Mouse (Mus musculus): ENCODE measurements around the gene Lmna. TPM values are rescaled to one million over a fixed set of nuclear protein-coding genes. Genes with fewer than 3 reads are reported as not detected.

Lmna gene
- polyA plus RNA-seq (2012; rRNA removed): 22.5 and 24.7 TPM in 2 replicates

DNA sequence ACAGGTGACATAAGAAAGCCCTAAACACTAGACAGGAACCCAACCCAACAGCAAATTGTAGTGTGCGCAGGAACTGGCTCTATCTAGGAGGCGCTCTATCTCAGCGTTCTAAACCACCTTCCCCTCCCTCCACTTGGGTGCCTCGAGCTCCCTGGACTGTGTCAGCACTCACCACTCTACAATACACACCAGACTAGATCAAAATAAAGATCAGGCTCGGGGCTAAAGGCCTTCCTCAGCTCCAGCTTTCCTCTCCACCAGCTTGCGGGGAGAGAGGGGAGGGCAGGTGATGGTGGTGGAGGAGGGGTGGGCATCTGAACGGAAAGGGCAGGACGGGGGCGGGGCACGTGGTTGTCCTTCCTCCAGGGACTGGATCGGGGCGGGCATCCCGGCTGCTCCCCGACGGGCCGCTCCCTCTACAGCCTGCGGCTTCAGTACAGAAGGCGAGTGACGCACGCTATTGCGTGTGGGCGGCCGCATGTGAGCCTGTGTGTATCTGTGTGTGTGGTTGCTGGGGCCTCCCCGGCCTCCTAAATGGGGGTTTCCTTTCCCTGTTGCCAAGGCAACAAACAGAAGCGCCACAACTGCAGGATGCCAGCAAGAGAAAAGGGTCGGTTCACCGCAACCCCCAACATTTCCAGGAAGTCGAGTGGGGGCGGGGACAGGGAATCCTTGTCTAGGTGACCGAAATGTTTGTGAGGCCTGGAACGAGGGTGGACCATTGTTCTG, at the start of gene Lmna:
TSS of gene Lmna (minus strand) at position 265 of the 729 bp plus-strand sequence.

GRCm38 (mm10) chr3:88553525-88553879, 43.7 kb upstream of the Lmna start, which contains the start of gene Ubqln4:
Gene Ubqln4, plus strand, starts transcription at chr3:88553758.

DNA sequence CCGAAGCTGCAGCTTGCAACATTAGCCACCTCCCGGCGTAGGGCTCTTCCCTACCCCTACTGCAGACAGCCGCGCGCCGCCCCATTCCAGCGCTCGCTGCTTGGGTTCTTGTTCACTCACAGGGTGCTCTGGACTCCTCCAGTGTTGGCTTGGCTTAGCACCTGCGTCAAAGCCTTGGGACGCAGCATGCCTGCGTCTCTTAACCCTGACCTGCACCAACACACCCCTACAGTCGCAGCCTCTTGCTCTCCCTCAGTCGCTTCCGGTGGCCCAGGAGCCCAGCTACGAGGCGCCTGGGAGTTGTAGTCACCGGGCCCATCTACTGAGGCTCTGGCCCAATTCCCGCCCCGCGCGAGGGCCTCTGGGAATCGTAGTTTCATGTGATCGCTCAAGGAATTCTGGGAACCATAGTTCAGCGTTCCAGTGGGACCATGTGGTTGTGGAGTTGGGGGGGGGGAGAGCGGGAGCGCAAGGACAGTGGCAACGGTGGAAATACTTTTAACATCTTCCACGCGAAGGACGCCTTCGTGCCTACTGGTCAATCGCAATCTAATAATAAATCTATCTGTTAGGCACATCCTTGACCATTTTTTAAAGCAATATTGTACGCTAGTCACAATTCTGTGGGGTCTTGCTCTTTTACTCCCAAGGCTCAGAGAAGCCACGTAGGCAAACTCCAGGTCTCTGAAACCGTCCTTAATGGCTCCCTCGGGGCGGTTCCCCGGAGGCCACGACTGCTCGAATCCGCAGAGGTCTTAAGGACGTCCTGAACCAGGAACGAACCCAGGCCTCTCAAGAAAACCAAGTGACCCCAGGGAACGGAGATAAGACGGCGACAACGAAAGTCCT, 43.1 kb upstream of the Lmna start, which contains the start of gene Lamtor2:
TSS of gene Lamtor2 (minus strand) at position 399 of the 849 bp plus-strand sequence.

DNA sequence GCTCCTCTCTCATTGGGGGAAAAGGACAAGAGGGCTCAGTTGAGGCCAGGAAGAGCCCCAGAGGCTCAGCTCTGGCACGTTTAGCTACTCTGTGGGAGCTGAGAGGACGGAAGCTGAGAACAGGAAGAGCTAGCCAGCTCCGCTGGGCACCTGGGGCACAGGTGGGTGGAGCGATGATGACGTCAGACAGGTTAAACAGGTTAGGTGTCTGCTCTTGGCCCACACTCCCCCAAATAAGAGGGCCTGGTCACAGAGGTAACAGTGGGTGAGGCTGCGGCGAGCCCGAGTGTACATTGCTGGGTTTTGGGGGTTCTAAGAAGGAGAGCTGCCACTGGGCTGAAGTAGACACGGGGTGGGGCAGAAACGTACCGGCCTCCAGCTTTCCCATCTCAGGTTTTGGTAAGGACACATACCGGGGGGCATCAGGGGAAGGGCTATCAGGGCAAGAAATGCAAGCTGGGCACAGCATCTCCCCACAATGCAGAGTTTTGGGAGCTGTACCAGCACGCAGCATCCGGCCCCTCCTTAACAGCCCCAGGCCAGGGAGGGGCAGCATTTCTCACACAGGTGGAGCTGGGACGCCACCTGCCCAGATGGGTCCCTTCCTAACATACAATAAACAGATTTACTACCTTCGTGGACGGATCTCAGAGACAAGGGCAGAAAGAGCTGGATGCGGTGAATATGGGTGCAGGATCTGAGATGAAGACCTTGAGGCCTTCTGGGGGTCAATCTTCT, 38.6 kb upstream of the Lmna start, which contains the start of gene Rab25:
TSS of gene Rab25 (minus strand) at position 121 of the 738 bp plus-strand sequence.

DNA sequence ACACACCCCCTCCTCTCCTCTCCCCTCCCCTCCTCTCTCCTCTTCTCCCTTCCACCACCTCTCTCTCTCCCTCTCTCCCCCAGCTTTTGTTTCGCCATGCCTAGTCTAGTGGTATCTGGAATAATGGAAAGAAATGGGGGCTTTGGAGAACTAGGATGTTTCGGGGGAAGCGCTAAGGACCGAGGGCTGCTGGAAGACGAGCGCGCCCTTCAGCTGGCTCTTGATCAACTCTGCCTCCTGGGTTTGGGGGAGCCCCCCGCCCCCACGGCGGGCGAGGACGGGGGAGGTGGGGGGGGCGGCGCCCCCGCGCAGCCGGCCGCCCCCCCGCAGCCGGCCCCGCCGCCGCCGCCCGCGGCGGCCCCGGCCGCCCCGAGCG, 22.5 kb upstream of the Lmna start, which contains the start of gene Mex3a:
TSS of gene Mex3a (plus strand) at position 97 of the 376 bp plus-strand sequence.

GRCm38 (mm10) chr3:88460983-88461696, 48.6 kb downstream of the Lmna start, which contains the start of gene Sema4a:
Gene Sema4a, minus strand, starts transcription at chr3:88461182.

Other genes starting within 250 kb of the Lmna start
- 0.15 and 0.20 TPM in 2 replicates for gene Gm38392, start 222.7 kb downstream of the Lmna start, polyA plus RNA-seq (2012; rRNA removed)
- gene Tsacc, start 213.0 kb downstream of the Lmna start, polyA plus RNA-seq (2012; rRNA removed): 3.8 and 6.7 TPM in 2 replicates
- gene Cct3, start 212.8 kb downstream of the Lmna start, polyA plus RNA-seq (2012; rRNA removed): 479 and 533 TPM in 2 replicates
- gene Glmp, start 184.9 kb downstream of the Lmna start, polyA plus RNA-seq (2012; rRNA removed): 55.2 and 76.1 TPM in 2 replicates
- gene Tmem79, start 173.8 kb downstream of the Lmna start, polyA plus RNA-seq (2012; rRNA removed): 2.0 TPM in 2 replicates
- gene Smg5, start 173.7 kb downstream of the Lmna start, polyA plus RNA-seq (2012; rRNA removed): 111 and 112 TPM in 2 replicates
- gene Paqr6, start 145.4 kb downstream of the Lmna start, polyA plus RNA-seq (2012; rRNA removed): 1.4 and 1.9 TPM in 2 replicates
- gene Bglap3, start 137.2 kb downstream of the Lmna start, polyA plus RNA-seq (2012; rRNA removed): 0.06 and 0.25 TPM in 2 replicates
- gene Bglap2, start 131.3 kb downstream of the Lmna start, polyA plus RNA-seq (2012; rRNA removed): not detected in 2 replicates
- gene Bglap, start 125.5 kb downstream of the Lmna start, polyA plus RNA-seq (2012; rRNA removed): 0.20 and 1.0 TPM in 2 replicates
- 105 and 106 TPM in 2 replicates for gene Pmf1, start 99.6 kb downstream of the Lmna start, polyA plus RNA-seq (2012; rRNA removed)
- gene Slc25a44, start 84.8 kb downstream of the Lmna start, polyA plus RNA-seq (2012; rRNA removed): 16.7 and 19.8 TPM in 2 replicates
- gene Sema4a, start 48.8 kb downstream of the Lmna start, polyA plus RNA-seq (2012; rRNA removed): 10.6 and 14.6 TPM in 2 replicates
- 70.1 and 73.6 TPM in 2 replicates for gene Mex3a, start 22.4 kb upstream of the Lmna start, polyA plus RNA-seq (2012; rRNA removed)
- 1.7 and 2.1 TPM in 2 replicates for gene Rab25, start 38.3 kb upstream of the Lmna start, polyA plus RNA-seq (2012; rRNA removed)
- gene Lamtor2, start 43.1 kb upstream of the Lmna start, polyA plus RNA-seq (2012; rRNA removed): 95.0 and 115 TPM in 2 replicates
- gene Ubqln4, start 43.8 kb upstream of the Lmna start, polyA plus RNA-seq (2012; rRNA removed): 88.6 and 105 TPM in 2 replicates
- 170 and 215 TPM in 2 replicates for gene Ssr2, start 65.9 kb upstream of the Lmna start, polyA plus RNA-seq (2012; rRNA removed)
- gene Arhgef2, start 96.0 kb upstream of the Lmna start, polyA plus RNA-seq (2012; rRNA removed): 89.1 and 124 TPM in 2 replicates
- gene Rxfp4, start 143.2 kb upstream of the Lmna start, polyA plus RNA-seq (2012; rRNA removed): not detected in 2 replicates
- 130 and 150 TPM in 2 replicates for gene Khdc4, start 175.8 kb upstream of the Lmna start, polyA plus RNA-seq (2012; rRNA removed)
- 31.5 and 41.5 TPM in 2 replicates for gene Rit1, start 206.9 kb upstream of the Lmna start, polyA plus RNA-seq (2012; rRNA removed)

All from central nervous system, embryonic 11.5 days (tissue).